Mouse (Mus musculus) heart, postnatal 0 days (tissue): Measurements from ENCODE around the gene Ahnak. TPM values are rescaled to one million over a fixed set of nuclear protein-coding genes. Genes with fewer than 3 reads are reported as not detected.

Source experiments
- ATAC-seq: fragments of 200-750 bp; cut with Nextera tagmentation; 2 replicates; pipeline ENCODE4 v1.8.0; 2017; ENCODE audit warnings: low read depth, moderate number of reproducible peaks, moderate library complexity; ENCODE audit not compliant: insufficient read depth
- DNase-seq: peaks from one replicate; pipeline ENCODE4 v3.0.0-alpha.2; 2016; ENCODE audit warnings: low spot score
- H3K27ac ChIP-seq: fragments of 300-500 bp; sonication (generic); 2 replicates; pipeline ENCODE4 v1.5.1; 2014; ENCODE audit warnings: low read depth, mild to moderate bottlenecking
- H3K27me3 ChIP-seq: fragments of 300-500 bp; sonication (generic); 2 replicates; pipeline ENCODE4 v1.6.1; 2014; ENCODE audit warnings: low read length, mixed read lengths; ENCODE audit not compliant: control insufficient read depth, insufficient read depth
- H3K36me3 ChIP-seq: fragments of 300-500 bp; sonication (generic); replicated peaks from 2 replicates; pipeline ENCODE4 v1.6.1; 2014; ENCODE audit warnings: low read length, mixed read lengths; ENCODE audit not compliant: control insufficient read depth, insufficient read depth
- H3K4me1 ChIP-seq: fragments of 300-500 bp; sonication (generic); 2 replicates; pipeline ENCODE4 v1.6.1; 2014; ENCODE audit warnings: antibody characterized with exemption; ENCODE audit not compliant: control insufficient read depth, insufficient read depth
- H3K4me2 ChIP-seq: fragments of 300-500 bp; sonication (generic); 2 replicates; pipeline ENCODE4 v1.6.1; 2014; ENCODE audit warnings: low read depth, mild to moderate bottlenecking, low read length, moderate library complexity
- H3K4me3 ChIP-seq: fragments of 300-500 bp; sonication (generic); 2 replicates; pipeline ENCODE4 v1.5.1; 2014; ENCODE audit warnings: low read depth, low read length
- H3K9ac ChIP-seq: fragments of 300-500 bp; sonication (generic); replicated peaks from 2 replicates; pipeline ENCODE4 v1.6.1; 2014; ENCODE audit warnings: low read depth, low read length, mixed read lengths
- H3K9me3 ChIP-seq: fragments of 300-500 bp; sonication (generic); replicated peaks from 2 replicates; pipeline ENCODE4 v1.6.1; 2016; ENCODE audit warnings: low read length; ENCODE audit not compliant: control insufficient read depth
- CTCF ChIP-seq: IDR thresholded peaks from 2 replicates; pipeline ENCODE4 v1.5.1; 2016; ENCODE audit warnings: antibody characterized with exemption, control low read depth, low read depth
- EP300 ChIP-seq: IDR thresholded peaks from 2 replicates; pipeline ENCODE4 v1.6.1; 2016; ENCODE audit warnings: antibody characterized with exemption, low read depth
- WGBS: fragments of 180-500 bp; shearing (Covaris S2); extraction: QIAGEN DNeasy Blood & Tissue Kit; methylation state at CpG from one replicate; pipeline ENCODE4 v1.1.7; 2014; 5-methylcytosine and 5-hydroxymethylcytosine counted together
- polyA plus RNA-seq: library from polyadenylated mRNA; unstranded; fragments of >200 nt; fragmentation: Nextera tagmentation; extraction: Ambion mirVana; gene quantifications from 2 replicates; pipeline ENCODE4 v1.2.1, GENCODE M21; 2015
- total RNA-seq: library from RNA; depleted of rRNA; stranded (reverse); fragments of >200 nt; gene quantifications from 2 replicates; pipeline ENCODE4 v1.2.3, GENCODE M21; 2014; ENCODE audit warnings: low replicate concordance

The Ahnak gene
- total and polyA plus RNA-seq, 2 experiments from 2014 or later, result 56.8 to 122 TPM

DNA sequence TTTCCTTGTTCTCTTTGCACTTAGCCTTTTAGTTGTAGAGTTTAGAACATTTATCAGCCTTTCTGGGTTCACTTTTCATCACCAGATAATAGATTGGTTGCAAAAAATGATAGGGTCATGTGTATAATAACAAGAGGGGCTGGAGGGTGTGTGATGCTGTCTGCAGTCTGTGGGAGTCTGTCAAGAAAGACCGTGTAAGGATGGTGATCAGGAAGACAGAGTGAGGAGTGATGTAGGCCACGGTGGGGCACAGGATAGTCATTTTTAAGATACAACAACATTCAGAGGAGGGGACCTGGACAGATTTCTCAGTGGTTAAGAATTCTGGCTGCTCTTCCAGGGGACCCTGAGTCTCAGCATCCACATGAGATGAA, 83.1 kb downstream of the Ahnak start:
- peak overlapping the region; percentile 78 for H3K27ac ChIP-seq
- no peak overlapping the region for H3K4me2 ChIP-seq
- no peak for TF ChIP-seq EP300
- TF ChIP-seq CTCF, result no peak
- no peak for ATAC-seq
- no peak overlapping the region for H3K9ac ChIP-seq
- H3K9me3 ChIP-seq, result no peaks in the 10 kb centered on the region
- H3K36me3 ChIP-seq, result no peaks in the 10 kb centered on the region
- H3K4me3 ChIP-seq, result no peak overlapping the region
- 48% methylated on average over 2 of the region's 2 CpGs for WGBS
- DNase-seq, result no peak
- H3K27me3 ChIP-seq, result no peaks in the 10 kb centered on the region
- peaks cover 26% of the 10 kb centered on the region for H3K4me1 ChIP-seq

DNA sequence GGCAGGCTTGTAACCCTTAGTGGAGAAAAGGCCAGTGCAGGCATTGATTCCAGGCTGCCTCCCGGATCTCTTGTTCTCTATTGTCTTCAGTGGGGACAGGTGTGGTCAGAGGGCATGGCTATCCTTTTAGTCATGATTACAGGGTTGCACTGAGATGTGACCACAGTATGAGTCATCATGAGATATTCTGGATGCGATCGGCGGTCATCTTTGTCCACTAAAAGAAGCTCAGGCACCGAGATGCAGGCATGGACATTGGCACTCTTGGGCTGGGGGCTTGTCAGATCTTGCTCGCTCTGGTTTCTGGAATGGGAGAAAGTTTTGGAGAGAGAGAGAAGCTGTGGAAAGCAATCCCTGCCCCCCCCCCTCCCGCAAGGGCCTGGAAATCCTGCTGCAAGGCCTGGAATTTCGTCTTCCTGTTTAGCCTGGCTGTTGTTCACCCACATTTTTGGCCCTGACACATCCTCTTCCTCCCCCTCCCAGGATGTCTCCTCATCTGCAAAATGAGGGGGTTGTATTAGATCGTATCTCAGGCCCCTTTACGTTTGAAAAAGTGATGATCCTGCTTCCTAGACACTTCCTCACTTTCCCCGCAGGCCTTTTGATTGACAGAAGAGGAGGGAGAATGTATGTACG, 84.8 kb downstream of the Ahnak start:
- Histone ChIP-seq H3K27me3 (no peaks in the 10 kb centered on the region), H3K4me1 (peaks cover 26% of the 10 kb centered on the region), H3K36me3 (no peaks in the 10 kb centered on the region), H3K9me3 (no peaks in the 10 kb centered on the region), H3K4me2 (no peak overlapping the region), H3K4me3 (no peak overlapping the region), H3K9ac (no peak overlapping the region), H3K27ac (peak overlapping the region; percentile 76)
- DNase-seq (peak; percentile 30), ATAC-seq (no peak)
- TF ChIP-seq CTCF, result no peak
- no peak for TF ChIP-seq EP300
- WGBS, result 46% methylated on average over 12 of the region's 12 CpGs

DNA sequence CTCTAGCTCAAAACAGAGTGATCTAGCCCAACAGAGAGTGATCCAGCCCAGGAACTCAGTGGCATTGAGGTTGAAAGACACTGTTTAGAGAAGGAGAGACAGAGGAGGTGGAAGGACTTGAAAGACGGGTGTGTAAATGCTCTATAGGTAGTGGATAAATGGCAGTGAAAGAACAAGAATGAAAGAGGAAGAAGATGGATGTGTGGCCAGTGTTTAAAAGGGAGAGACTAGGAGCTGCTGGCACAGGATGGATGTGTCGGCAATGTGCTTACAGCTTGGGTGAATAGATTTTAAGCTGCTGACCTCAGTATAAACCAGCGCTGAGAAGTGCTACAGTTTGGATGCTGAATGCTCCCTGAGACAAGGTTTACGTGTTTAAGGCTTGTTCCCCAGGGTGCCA, 85.3 kb downstream of the Ahnak start:
- H3K4me1 ChIP-seq, result peaks cover 25% of the 10 kb centered on the region
- peak overlapping the region; percentile 76 for H3K27ac ChIP-seq
- WGBS, result 72% methylated on average over 4 of the region's 4 CpGs
- TF ChIP-seq EP300 (no peak), CTCF (no peak)
- H3K9ac ChIP-seq, result no peak overlapping the region
- H3K27me3 ChIP-seq, result no peaks in the 10 kb centered on the region
- no peak overlapping the region for H3K4me2 ChIP-seq
- DNase-seq (no peak), ATAC-seq (no peak)
- H3K4me3 ChIP-seq, result no peak overlapping the region
- no peaks in the 10 kb centered on the region for H3K9me3 ChIP-seq
- no peaks in the 10 kb centered on the region for H3K36me3 ChIP-seq

DNA sequence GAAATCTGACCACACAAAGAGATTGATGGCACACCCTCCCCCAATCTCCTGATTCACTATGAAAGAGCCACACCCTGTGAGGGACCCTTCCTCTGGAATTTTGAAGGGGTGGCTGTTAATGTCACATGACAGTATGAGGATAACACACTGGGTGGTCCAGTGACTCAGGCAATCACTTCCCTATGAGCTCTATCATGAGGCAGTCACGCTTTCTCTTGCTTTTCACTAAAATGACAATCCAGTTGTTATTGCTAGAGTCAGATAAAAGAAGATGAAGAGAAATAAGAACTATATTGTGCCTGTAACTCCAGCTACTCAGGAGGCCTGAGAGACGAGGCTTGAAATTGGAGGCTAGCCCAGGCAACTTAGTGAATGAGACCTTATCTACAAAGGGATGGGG, 86.5 kb downstream of the Ahnak start:
- Histone ChIP-seq H3K9ac (no peak overlapping the region), H3K36me3 (no peaks in the 10 kb centered on the region), H3K27me3 (no peaks in the 10 kb centered on the region), H3K4me3 (no peak overlapping the region), H3K4me1 (peaks cover 15% of the 10 kb centered on the region), H3K27ac (no peak overlapping the region), H3K9me3 (no peaks in the 10 kb centered on the region), H3K4me2 (no peak overlapping the region)
- no peak for TF ChIP-seq CTCF
- TF ChIP-seq EP300, result no peak
- ATAC-seq, result no peak
- 78% methylated on average over 2 of the region's 2 CpGs for WGBS
- DNase-seq, result no peak

DNA sequence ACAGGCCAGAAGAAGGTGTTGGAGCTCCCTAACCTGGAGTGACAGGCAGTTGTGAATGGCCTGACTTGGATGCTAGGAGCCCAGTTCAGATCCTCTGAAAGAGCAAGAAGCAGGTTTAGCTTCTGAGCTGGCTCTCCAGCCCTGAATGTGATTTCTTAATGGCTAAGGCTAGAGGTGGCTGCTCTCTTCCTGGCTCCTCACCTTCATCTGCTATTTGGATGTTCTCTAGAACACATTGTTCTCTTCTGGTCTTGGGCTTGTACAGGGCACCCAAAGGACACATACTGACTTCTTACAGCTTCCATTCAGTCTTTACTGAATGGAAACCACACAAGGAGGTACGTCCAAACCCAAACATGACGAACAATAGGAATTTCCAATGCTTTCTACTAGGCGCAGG, 87.0 kb downstream of the Ahnak start:
- peak overlapping the region; percentile 32; the same call in 1 of the 2 replicates for H3K27ac ChIP-seq
- 88% methylated on average over 3 of the region's 3 CpGs for WGBS
- ATAC-seq, result no peak

More for the DNA sequence above, 87.0 kb downstream of the Ahnak start:
- Histone ChIP-seq H3K9ac (no peak overlapping the region), H3K9me3 (no peaks in the 10 kb centered on the region), H3K4me1 (peaks cover 11% of the 10 kb centered on the region), H3K36me3 (no peaks in the 10 kb centered on the region), H3K4me2 (no peak overlapping the region), H3K4me3 (no peak overlapping the region), H3K27me3 (no peaks in the 10 kb centered on the region)
- TF ChIP-seq CTCF (no peak), EP300 (no peak)
- DNase-seq, result no peak
